Mouse (Mus musculus) retina, adult 2 months (tissue): ENCODE measurements around the gene Ccdc82.

ENCODE experiments used
- DNase-seq: peaks from one replicate; pipeline ENCODE4 v3.0.0-alpha.2; 2012; ENCODE audit warnings: low read depth, low spot score

The Ccdc82 gene

DNA sequence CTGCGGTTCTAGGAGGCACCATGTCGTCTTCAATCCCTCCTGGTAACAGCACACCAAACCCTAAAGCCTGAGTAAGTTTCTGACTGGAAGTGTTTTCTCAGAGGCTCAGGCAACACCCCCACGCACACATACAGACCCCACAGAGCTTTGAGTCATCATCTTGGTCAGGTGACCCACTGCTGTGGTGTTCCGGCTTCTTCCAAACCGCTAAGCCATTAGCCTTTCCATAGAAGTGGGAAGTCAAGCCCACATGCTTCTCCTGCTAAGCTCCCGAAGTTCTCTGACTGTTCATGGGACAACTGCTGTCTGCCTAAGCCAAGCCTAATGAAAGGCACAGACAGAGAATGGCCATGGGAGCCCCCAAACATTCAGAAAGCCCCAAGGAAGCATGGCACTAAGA lies 52.4 kb downstream of the Ccdc82 start:
- no peak for DNase-seq

DNA sequence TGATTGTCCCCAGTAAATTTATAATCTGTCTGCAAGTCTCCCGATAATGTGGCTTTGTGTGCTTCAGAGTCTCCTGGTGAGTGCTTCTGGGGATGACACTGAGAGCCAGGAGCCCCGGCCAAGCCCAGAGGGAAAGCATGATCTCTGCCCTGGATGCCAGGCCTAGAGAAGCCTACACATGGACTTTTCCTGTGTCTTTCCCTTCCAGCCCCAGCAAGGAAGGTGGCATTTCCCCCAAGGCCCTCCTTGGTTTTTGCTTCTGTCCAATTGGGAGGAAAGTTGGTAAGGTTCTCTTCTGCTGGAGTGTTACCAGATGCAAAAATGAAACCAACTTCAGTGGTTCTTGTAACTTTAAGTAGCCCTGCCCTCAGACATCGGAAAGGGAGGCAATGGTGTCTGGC lies 53.3 kb downstream of the Ccdc82 start:
- no peak for DNase-seq

DNA sequence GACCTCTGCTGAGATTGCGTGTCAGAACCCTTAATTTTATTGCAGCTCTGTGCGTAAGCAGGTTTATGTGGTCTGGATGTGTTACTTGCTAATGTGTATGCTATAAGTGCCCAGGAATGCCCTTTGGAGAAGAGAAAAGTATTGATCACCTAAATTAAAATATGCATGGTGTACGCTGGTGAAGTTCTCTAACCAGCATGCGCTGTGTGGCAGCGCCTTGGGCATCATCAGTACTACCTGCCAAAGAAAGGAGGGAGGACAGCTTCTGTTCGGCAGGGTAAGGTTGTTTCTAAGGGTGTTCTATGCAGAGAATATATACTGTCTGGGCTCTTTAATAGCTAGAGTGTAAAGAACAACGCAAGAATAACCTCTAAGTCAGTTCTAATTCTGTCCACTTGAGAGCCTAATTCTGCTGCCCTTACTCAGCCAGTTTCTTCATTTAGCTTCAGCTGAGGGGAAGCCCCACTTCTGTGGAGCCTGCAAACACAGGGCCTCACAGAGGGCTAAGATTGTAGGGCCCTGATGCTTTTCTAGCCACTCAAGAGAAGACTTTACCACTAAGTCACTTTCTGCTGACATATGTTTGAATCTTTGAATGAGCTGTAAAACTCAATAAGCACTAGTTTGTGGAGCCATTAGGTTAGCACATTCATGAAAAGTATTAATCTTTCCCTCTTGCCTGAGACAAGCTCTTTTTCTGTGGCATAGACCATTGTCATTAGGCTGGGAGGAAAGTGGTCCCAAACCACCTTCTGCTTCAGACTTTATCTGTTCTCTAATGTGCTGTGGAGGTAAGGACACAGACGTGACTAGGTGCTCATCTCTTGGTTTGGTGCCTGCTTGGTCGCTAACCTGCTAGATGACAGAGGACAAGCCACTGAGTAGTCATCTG lies 54.4 kb downstream of the Ccdc82 start:
- no peak for DNase-seq

DNA sequence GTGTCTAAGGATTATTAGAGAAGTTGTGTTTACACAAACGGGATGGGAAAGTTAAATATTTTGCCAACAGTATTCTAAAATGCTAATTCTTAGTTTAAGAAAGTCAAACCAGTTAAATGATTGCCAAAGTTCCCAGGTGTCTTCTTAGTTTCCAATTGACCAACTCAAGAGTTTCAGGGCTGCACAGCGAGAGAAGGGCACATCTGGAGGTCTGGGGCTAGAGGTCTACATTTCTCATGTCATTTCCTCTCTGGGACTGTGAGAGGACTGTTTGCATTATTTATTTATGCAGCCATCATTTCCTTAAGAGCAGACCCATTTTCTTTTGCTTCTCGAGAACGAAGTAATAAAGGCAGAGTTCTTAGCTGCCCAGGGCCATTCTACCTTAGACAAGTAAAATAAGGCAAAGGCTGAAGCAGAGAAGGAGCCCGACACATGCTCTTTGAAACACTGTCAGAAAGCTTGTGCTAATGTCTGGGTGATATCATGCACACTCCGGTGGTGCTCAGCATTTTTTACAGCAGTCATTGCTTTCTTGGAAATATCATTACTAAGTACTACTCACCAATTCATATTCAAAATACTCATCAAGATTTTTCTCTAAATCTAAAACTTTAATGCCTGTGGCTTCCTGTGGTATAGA lies 55.5 kb downstream of the Ccdc82 start:
- DNase-seq, result no peak

DNA sequence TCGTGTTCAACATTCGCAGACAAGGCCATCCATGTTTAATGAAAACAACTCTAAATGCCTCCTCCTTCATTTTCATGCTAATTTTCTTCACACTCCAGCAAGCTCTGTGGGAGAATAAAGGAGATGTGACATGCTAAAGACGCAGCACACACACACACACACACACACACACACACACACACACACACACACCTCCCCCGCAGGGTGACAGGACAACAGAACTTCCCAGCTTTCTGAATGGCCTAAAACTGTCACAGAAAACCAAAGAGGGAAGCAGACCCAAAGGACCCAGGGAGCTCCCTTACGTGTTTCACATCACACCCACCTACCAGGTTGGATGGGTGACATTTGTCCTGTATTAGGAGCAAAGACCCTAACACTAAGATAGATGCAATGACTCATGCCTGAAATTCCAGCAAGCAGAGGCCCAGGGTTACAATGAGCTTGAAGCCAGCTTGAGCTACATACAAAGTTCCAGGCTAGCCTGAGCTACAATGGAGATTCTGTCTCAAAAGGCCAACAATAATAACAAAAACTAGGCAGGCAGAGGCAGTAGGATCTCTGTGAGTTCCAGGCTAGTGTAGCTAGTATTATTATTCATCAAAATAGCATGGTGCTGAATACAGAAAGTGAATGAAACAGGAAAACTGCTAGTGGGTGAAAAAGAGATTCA lies 56.5 kb downstream of the Ccdc82 start:
- no peak for DNase-seq

DNA sequence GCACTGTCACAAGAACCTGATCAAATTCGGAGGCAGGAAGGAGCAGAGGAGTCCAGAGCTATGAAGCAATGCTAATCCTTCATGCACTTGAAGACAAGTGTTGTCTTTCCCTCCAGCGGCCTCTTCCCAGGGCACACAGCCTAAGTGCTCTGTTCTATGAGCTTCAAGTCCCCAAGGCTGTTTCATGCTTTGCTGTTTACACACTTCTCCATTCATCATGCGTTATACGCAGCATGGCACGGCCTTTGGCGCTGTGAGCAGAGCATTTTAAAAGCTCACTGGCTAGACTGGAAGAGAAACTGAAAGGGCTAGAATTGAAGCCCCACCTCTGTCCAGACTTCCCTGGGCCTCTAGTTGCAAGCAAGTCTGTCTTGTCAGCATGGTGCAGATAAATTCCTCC lies 57.2 kb downstream of the Ccdc82 start:
- no peak for DNase-seq

DNA sequence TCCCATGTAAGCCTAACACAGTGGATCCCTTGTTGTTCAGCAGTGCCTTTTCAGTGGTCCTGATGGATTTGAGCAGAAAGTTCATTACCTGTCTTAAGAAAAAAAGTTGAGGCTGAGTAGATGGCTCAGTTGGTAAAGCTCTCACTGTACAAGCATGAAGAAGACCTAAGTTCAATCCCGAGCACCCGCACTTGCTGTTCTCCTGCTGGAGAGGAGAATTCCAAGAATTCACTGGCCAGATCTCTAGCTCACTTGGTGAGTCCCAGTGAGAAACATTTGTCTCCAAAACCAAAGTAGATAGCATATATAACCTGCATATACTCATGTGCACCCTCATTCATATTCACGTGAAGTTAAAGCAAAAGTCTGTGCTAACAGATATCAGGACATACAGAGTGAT lies 59.7 kb downstream of the Ccdc82 start:
- no peak for DNase-seq

DNA sequence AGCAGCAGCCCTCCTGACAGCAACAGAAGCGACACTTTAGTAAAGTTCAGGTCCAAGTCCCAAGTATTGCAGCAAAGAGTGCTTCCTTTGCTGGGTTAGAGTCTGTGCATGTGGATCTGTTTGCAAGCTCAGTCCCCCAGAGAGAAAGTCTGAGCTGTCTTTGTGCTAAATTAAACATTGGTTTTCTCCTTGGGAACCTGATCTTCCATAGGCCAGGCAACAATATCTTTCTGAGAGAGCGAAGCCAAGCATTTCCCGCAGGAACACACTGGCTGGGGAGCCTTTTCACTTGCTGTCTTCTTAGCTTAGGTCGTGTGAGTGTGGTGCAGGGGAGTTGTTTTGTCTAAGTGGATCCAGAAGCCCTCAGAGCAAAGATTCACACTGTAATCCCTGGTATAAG lies 60.5 kb downstream of the Ccdc82 start:
- DNase-seq, result no peak

DNA sequence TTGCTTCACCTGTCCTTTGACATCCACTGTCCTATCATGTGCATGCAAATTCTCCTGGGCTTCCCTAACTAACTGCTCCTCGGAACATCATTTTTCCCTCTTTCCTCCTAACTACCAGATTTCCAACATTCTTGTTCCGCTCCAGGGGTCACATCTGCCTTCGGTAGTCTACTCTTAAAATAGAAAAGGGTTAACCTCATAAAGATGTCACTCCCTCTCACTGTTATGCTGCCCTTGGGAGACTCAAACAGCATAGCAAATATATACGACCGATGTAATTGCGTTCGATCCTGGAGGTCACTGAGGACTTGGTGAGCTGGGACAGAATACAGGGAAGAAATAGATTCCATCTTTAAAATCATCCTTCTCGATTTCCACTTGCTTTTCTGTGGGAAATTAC lies 62.0 kb downstream of the Ccdc82 start:
- DNase-seq, result no peak

DNA sequence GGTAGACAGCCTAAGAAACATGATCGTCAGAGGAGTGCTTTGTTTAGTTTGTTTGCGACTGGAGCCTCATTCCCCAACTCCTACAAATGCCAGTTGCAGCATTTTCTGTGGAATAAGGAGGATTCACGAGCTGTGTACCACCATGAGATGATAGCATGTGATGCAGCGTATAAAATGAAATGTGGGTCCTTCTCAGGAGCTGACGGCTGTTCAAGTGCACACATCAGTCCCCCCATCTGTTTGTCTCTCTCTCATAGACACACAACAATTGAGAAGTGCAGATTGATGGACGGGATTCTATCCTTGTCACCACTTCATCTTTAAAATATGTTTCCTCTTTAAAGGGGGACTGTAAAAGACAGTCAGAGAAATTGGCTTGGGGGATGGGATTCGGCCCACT lies 63.1 kb downstream of the Ccdc82 start:
- no peak for DNase-seq

DNA sequence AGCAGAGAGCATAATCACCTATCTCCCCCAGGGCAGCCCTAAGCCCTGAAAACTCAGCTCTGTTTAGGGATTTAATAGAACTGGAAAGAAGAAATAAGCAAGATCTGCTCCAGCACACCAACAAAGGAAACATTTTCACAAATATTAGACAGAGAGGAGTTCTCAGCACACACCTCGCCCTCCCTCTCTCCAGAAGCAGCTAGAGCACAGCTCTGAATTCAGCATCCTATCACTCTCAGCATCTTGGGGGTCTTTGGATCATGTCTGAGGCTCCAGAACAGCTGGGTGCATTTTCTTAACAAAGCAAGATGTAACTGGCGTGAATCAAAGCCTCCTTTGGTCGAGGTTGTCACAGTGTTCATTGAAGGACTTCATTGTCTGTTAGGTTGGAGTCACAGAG lies 63.5 kb downstream of the Ccdc82 start:
- DNase-seq, result no peak

DNA sequence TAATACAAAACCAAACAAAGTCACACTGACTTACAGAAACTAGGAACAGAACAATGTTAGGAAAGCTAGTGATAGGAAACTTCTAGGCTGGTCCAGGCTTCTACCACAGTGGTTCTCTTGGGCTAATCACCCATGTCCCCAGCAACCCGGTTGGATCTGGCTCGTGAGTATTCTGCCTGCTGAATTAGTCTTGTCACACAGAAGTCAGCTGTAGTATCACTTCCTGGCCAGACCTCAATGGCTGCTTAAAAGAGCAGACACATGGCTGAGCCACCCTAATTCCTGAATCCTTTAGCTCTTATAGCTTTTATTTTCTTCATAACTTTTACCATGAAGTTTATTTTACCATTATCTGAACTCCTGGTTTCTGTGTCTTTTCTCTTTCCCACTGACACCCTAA lies 64.3 kb downstream of the Ccdc82 start:
- no peak for DNase-seq

DNA sequence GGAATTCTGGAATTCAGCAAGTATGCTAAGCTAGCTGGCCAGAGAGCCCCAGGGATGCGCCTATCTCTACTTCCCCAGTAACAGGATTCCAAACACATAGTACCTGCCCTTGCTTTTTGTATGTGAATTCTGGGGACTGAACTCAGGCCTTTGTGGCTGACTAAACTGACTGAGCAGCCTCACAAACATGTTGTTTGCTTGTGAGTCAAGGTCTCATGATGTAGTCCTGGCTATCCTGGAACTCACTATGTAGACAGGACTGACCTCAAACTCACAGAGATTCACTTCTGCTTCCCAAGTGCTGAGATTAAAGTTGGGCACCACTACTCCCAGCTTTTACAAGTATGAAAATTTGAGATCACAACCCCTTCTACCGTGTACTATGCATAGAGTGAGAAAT lies 67.2 kb downstream of the Ccdc82 start:
- no peak for DNase-seq

DNA sequence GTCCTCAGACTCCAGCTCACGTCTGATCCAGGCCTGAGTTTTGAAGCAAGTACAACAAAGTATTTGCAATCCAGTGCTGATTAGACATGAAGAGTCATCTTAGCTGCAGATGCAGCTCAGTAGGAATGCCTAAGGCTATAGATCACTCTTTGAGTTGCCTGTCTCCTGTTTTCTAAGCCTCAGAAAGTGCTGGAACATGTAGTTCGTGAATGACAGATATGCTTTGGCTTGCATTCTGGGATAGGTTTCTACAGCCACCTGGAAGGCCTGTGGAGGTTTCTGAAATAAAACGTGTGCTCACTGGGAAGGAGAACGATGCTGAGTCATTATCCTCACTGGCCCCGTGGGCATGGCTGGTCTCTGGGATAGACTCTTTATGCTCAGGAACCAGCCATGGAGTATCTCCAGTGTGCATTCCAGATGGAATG lies 67.8 kb downstream of the Ccdc82 start:
- DNase-seq, result no peak

DNA sequence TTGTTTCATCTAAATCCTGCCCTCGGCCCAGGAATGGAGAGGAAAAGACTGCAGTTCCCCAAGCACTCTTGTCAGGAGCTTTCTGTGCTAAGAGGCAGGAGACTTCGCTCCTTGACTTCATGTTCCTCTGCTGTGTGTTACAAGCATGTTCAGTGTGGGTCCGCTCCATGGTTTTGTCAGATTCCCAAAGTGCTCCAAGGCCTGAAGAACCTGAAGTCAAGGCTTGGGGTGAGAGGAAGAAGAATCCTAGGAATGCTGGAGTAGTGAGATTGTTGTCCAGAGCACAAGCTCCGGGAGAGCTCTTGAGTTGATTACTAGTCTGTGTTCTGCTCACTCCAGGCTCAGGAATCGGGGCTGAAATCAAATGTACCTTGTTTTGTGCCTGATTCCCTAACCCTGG lies 68.6 kb downstream of the Ccdc82 start:
- no peak for DNase-seq

DNA sequence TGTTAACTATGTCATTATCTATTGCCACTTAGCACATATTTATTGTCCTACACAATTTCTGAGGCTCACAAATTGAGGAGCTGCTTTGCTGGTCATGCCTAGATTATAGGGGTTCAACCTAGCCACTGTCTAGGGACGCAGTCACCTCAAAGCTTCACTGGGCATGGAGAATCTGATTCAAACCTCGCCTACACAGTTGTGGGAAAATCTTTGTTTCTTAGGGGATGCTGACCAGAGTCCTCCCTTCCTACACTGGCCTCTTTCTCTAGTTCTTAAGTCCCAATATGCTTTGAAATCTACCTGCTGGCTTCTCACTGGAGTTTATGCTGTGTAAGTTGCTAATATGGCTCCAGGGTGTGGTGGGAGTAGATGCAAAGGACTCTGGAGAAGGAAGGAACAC lies 72.8 kb downstream of the Ccdc82 start:
- DNase-seq, result no peak

DNA sequence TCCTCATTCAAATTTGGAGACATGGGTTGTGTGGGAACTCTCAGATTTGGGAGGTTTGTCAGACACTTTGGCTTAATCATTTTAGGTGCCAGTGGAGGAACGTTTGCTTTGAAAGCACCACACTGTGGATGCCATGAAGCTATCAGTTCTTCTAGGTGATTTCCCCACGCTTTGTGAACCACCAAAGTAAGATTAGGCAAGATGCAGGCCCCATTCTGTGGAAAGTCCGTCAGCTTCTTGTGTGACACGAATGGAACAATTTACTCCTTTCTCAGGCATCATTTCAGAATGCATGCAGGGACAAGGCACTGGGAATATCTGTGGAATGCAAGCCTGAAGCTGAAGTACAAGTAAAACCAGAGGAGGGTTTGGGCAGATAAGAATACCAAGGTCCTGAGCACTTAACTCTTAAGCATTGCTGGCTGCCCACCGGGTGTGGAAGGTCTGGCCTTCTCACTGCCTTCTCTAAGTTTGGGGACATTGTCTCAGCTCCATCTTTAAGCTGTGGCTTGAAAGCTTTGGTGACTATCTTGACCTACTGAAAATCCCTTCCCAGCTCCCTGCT lies 74.1 kb downstream of the Ccdc82 start:
- DNase-seq, result no peak

DNA sequence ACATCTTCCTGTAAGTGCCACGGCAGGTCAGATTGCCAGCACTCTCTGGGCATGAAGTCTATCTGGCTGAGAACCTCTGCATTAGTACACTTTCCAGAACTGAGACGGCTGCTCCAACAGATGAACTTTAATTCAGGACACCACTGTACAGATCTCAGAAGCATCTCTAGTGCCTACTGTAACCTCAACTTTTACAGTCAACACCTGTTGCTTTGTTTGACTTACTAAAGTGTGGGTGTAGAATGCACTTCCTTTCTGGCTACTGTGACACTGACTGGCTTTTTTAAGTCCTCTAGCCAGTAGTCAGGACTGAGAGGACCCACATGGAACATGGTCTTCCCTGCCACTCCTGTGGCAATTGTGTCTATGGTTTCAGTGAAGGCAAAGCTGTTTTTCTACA lies 76.3 kb downstream of the Ccdc82 start:
- no peak for DNase-seq

DNA sequence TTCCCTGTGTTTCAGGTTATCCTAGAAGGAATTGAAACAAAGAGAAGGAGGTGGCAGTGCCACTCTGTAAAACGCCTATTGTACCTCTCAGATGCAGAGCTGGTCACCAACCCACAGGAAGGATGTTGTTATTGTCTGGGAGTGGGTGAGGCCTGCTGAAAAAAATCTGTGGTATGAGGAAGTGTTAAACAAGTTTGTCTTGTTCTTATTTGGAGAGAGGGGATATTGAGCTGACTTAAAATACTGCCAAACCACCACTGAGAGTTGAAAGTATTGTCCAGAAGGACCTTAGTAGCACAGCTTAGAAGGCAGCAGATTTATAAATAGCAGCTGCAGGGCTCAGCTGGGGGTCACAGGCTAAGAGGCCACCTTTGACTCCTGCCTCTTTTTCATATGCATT lies 76.9 kb downstream of the Ccdc82 start:
- DNase-seq, result no peak
